Mouse (Mus musculus): ENCODE results near the gene Gm21409. TPM values are rescaled to one million over a fixed set of nuclear protein-coding genes. Genes with fewer than 3 reads are reported as not detected.
"Not testable (repeated sequence)": the region's sequence is repeated elsewhere in the genome, so short reads cannot be mapped to it uniquely, and the experiment has no call there.

Gene Gm21409
- polyA plus RNA-seq (2011; ENCODE audit: insufficient read depth, insufficient read length, low replicate concordance, missing spikeins) = not detected in 2 replicates

DNA sequence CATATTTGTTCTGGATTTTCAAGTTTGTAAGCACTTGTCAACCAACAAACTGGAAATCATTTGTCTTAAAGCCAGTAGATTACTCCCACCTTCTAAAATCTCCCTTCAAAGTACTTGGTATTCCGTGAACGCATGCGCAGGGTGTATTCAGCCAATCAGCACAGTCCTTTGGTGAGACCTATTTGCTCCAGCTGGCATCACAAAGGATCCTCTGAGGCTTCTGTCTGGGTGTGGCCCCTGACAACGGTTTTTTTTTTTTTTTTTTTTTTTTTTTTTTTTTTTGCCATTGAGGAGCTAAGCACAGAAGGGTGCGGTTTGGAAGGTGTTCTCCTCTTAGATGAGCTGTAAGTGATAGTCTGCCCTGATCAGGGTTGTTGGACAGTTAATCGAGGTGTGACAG lies at the start of gene Gm21409:
TSS of gene Gm21409 (plus strand) at position 301 of the 400 bp plus-strand sequence.
- not testable (repeated sequence) for H3K4me3 ChIP-seq (replicated peaks; ENCODE audit: control insufficient read depth, low read depth, low read length); H3K27ac ChIP-seq (ENCODE audit: control insufficient read depth, insufficient read depth, low read depth, low read length, poor library complexity); H3K4me1 ChIP-seq (ENCODE audit: control insufficient read depth, insufficient read depth, low read length)
- WGBS = no CpG with 5 or more reads among the region's 6 CpGs

Other genes starting within 250 kb of the Gm21409 start
- gene Gm21394, start 181.8 kb upstream of the Gm21409 start, polyA plus RNA-seq (2011; ENCODE audit: insufficient read depth, insufficient read length, low replicate concordance, missing spikeins) = not detected in 2 replicates